Mouse (Mus musculus) small intestine, adult 2 months (tissue): Measurements from ENCODE around the gene Znrd1as.

Experiments used
- CTCF ChIP-seq: fragments of 200-500 bp; IDR thresholded peaks from 2 replicates; pipeline ENCODE4 v1.5.1; 2012; ENCODE audit warnings: low read depth, mild to moderate bottlenecking, control low read depth, inconsistent platforms, low read length, moderate library complexity, mixed read lengths; ENCODE audit not compliant: insufficient replicate concordance, insufficient read length; ENCODE audit errors: extremely low read depth
- POLR2A ChIP-seq: fragments of 200-500 bp; IDR thresholded peaks from 2 replicates; pipeline ENCODE4 v1.6.1; 2012; ENCODE audit warnings: low read depth, mild to moderate bottlenecking, control low read depth, inconsistent platforms, low read length, moderate library complexity

DNA sequence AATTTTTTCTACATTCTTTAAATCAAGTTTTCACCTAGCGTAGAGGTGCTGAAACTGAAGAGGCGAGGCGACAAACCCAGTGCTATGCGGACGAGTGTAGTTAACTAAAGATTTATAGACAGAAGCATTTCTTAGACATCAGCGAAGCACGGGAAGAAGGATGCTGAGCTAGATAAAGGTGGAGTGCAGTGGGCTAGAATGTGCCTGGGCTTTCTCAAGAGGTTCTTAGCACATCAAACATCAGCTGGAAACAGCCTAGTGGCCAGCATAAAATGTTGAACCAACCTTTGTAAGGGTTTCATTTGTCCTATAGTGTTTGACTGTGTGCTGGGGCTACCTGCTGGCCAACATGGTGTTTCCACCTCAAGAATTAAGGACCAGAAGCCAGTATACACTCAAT, 42.5 kb downstream of the Znrd1as start, which contains the start of gene Zfp57:
- no peak for TF ChIP-seq CTCF
- TF ChIP-seq POLR2A = no peak
